Mouse (Mus musculus) E14TG2a.4 (cell line): ENCODE data around the gene Mpdu1.

Experiments used
- CTCF ChIP-seq: conservative IDR thresholded peaks from 2 replicates; pipeline ENCODE4 v1.5.1; 2014; ENCODE audit warnings: low read length
- NANOG ChIP-seq: IDR thresholded peaks from 2 replicates; pipeline ENCODE4 v1.6.1; 2014; ENCODE audit warnings: borderline replicate concordance, low read length, mixed read lengths
- POU5F1 ChIP-seq: IDR thresholded peaks from 2 replicates; pipeline ENCODE4 v1.6.1; 2014; ENCODE audit warnings: low read length, borderline replicate concordance

DNA sequence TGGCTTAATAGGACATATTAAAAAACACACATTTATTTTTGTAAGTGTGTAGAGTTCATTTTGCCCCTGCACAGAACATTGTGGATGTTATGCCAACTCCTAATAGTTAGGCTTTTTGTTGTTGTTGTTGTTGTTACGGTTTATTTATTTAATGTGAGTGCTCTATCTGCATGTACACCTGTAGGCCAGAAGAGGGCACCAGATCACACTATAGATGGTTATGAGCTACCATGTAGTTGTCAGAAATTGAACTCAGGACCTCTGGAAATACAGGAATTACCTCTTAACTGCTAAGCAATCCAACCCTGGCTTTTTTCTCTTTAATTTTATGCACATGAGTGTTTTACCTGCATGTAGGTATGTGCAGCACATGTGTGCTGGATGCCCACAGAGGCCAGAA is 32.6 kb downstream of the Mpdu1 start:
- TF ChIP-seq CTCF (peak; percentile 90), POU5F1 (no peak), NANOG (no peak)
